Mouse (Mus musculus) spleen, postnatal 4 days (tissue): ENCODE data around the gene Slc3a2.
"Not testable (repeated sequence)": the region's sequence is repeated elsewhere in the genome, so short reads cannot be mapped to it uniquely, and the experiment has no call there.

Experiments used
- DNase-seq, 2 experiments: peaks; one replicate each; pipeline ENCODE4 v3.0.0; 2022; ENCODE audit warnings: low spot score in 2 of 2

Slc3a2 gene

GRCm38 (mm10) chr19:8727495-8728114 is 4.4 kb upstream of the Slc3a2 start:
- DNase-seq: no peak

- no peak for DNase-seq
Measured at GRCm38 (mm10) chr19:8726609-8727390, 3.6 kb upstream of the Slc3a2 start.

GRCm38 (mm10) chr19:8725081-8725613 is 2.0 kb upstream of the Slc3a2 start:
- DNase-seq: no peak

GRCm38 (mm10) chr19:8724392-8724791 is 1.2 kb upstream of the Slc3a2 start:
- DNase-seq: no peak

GRCm38 (mm10) chr19:8723574-8724346 is 591 bp upstream of the Slc3a2 start:
- DNase-seq: peak in 1 of 2 experiments; percentile 22

- no peak for DNase-seq
Measured at GRCm38 (mm10) chr19:8722559-8722906, 636 bp downstream of the Slc3a2 start.

GRCm38 (mm10) chr19:8722021-8722420 is 1.1 kb downstream of the Slc3a2 start:
- no peak for DNase-seq

- DNase-seq: no peak
Measured at GRCm38 (mm10) chr19:8721378-8721777, 1.8 kb downstream of the Slc3a2 start.

GRCm38 (mm10) chr19:8719037-8719436 is 4.1 kb downstream of the Slc3a2 start:
- not testable (repeated sequence) for DNase-seq

- peak; percentile 76 to 89 for DNase-seq
Measured at GRCm38 (mm10) chr19:8718357-8718756, 4.8 kb downstream of the Slc3a2 start.

- DNase-seq: no peak
Measured at GRCm38 (mm10) chr19:8716767-8717475, 6.2 kb downstream of the Slc3a2 start.

GRCm38 (mm10) chr19:8715868-8716766 is 7.1 kb downstream of the Slc3a2 start:
- peak in 1 of 2 experiments; percentile 28 for DNase-seq

GRCm38 (mm10) chr19:8714653-8715481 is 8.3 kb downstream of the Slc3a2 start:
- peak; percentile 58 to 69 for DNase-seq

- no peak for DNase-seq
Measured at GRCm38 (mm10) chr19:8713997-8714652, 9.0 kb downstream of the Slc3a2 start.

GRCm38 (mm10) chr19:8713306-8713996 is 9.7 kb downstream of the Slc3a2 start:
- DNase-seq: peak; percentile 97 to 99

GRCm38 (mm10) chr19:8712870-8713305 is 10.3 kb downstream of the Slc3a2 start:
- DNase-seq: peak; percentile 75 to 85

- DNase-seq: no peak
Measured at GRCm38 (mm10) chr19:8711949-8712869, 11.0 kb downstream of the Slc3a2 start.
